Mouse (Mus musculus) hindbrain, embryonic 14.5 days (tissue): Measurements from ENCODE around the gene Tnfrsf9. TPM values are rescaled to one million over a fixed set of nuclear protein-coding genes. Genes with fewer than 3 reads are reported as not detected.

Experiments used
- ATAC-seq: fragments of 200-750 bp; cut with Nextera tagmentation; 2 replicates; pipeline ENCODE4 v1.8.0; 2017; ENCODE audit warnings: moderate number of reproducible peaks, mild to moderate bottlenecking, moderate TSS enrichment, moderate library complexity; ENCODE audit not compliant: low FRiP score
- DNase-seq: peaks from one replicate; pipeline ENCODE4 v3.0.0-alpha.2; 2015; ENCODE audit warnings: low spot score
- H3K27ac ChIP-seq: fragments of 300-500 bp; sonication (generic); 2 replicates; pipeline ENCODE4 v1.5.1; 2014; ENCODE audit warnings: mild to moderate bottlenecking, moderate library complexity
- H3K27me3 ChIP-seq: fragments of 300-500 bp; sonication (generic); 2 replicates; pipeline ENCODE4 v1.6.1; 2014; ENCODE audit warnings: mild to moderate bottlenecking, low read length, mixed read lengths; ENCODE audit not compliant: control insufficient read depth, insufficient read depth
- H3K36me3 ChIP-seq: fragments of 300-500 bp; sonication (generic); replicated peaks from 2 replicates; pipeline ENCODE4 v1.6.1; 2014; ENCODE audit not compliant: control insufficient read depth, insufficient read depth
- H3K4me1 ChIP-seq: fragments of 300-500 bp; sonication (generic); replicated peaks from 2 replicates; pipeline ENCODE4 v1.6.1; 2014; ENCODE audit warnings: antibody characterized with exemption, low read length, mixed read lengths; ENCODE audit not compliant: control insufficient read depth, insufficient read depth
- H3K4me2 ChIP-seq: fragments of 300-500 bp; sonication (generic); replicated peaks from 2 replicates; pipeline ENCODE4 v1.6.1; 2014; ENCODE audit warnings: mild to moderate bottlenecking, moderate library complexity
- H3K4me3 ChIP-seq: fragments of 300-500 bp; sonication (generic); replicated peaks from 2 replicates; pipeline ENCODE4 v1.5.1; 2014; ENCODE audit warnings: mild to moderate bottlenecking, low read length
- H3K9ac ChIP-seq: fragments of 300-500 bp; sonication (generic); 2 replicates; pipeline ENCODE4 v1.6.1; 2014
- H3K9me3 ChIP-seq: fragments of 300-500 bp; sonication (generic); 2 replicates; pipeline ENCODE4 v1.6.1; 2016; ENCODE audit warnings: low read length; ENCODE audit not compliant: control insufficient read depth
- WGBS: fragments of 180-500 bp; shearing (Covaris S2); extraction: QIAGEN DNeasy Blood & Tissue Kit; methylation state at CpG from one replicate; pipeline ENCODE4 v1.1.7; 2014; 5-methylcytosine and 5-hydroxymethylcytosine counted together
- polyA plus RNA-seq: library from polyadenylated mRNA; unstranded; fragments of >200 nt; fragmentation: Nextera tagmentation; extraction: Ambion mirVana; gene quantifications from 2 replicates; pipeline ENCODE4 v1.2.1, GENCODE M21; 2014

Tnfrsf9 gene
- polyA plus RNA-seq, 1 experiment from 2014 or later, result 0.25 TPM

DNA sequence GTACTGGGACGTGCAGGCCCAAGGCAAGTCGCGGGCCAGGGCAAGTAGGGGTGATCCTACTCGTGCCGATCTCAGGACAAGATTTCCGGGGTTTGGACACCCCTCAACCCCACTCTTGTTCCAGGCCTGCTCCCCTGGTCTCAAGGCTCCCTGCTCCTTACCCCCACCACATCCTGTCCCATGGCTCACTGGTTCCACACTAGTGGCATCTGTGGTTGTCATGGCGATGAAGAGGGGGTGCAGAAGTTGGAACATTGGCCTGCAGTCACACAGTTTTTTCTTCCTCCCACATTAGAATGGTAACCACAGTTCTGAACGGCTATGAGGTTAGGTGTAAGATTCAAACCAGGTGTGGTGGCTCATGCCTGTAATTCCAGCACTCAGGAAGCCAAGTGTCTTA is 6.8 kb downstream of the Tnfrsf9 start:
- Histone ChIP-seq H3K4me1 (no peaks in the 10 kb centered on the region), H3K9ac (no peak overlapping the region), H3K4me2 (no peak overlapping the region), H3K4me3 (no peak overlapping the region), H3K27ac (no peak overlapping the region), H3K9me3 (no peaks in the 10 kb centered on the region), H3K36me3 (no peaks in the 10 kb centered on the region), H3K27me3 (no peaks in the 10 kb centered on the region)
- 82% methylated on average over 8 of the region's 8 CpGs for WGBS
- no peak for ATAC-seq
- DNase-seq, result no peak

DNA sequence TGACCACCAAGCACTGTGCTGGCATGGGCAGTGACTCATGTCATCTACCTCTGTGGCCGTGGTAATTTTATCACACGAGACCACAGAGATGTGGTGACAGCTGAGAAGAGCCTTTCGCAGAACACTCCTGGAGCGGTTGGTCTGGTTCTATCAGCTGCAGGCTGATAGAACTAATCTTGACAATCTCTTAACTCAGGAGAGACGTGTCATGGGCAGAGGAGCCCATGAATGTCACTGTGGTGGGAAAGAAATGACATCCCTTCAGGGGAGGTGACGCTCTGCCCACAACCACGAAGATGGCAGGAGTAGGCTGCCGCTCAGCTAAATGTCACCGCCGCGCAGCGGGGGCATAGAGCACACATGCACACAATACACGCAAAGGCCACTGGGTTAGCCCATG is 9.9 kb downstream of the Tnfrsf9 start:
- Histone ChIP-seq H3K4me3 (no peak overlapping the region), H3K36me3 (no peaks in the 10 kb centered on the region), H3K27me3 (no peaks in the 10 kb centered on the region), H3K9me3 (no peaks in the 10 kb centered on the region), H3K4me2 (no peak overlapping the region), H3K9ac (no peak overlapping the region), H3K27ac (no peak overlapping the region), H3K4me1 (no peaks in the 10 kb centered on the region)
- WGBS, result 86% methylated on average over 13 of the region's 13 CpGs
- ATAC-seq (no peak), DNase-seq (no peak)

DNA sequence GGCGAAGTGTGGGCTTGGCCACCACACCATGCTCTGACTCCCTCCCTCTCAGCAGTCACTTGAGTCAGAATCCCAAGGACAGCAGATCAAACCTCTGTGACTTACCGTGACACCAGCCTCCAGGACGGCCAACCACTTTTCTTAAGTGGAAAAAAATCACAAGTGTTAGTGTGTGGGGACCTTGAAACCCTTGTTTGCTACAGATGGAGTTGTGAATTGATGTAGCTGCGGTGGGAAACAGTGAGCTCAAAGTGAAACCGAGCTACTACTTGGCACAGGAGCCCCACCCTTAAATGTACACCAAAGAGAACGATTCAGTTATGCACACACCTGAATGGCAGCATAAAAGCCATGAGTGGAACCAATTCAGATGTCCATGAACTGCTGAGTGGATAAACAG is 10.6 kb downstream of the Tnfrsf9 start:
- ATAC-seq, result no peak

GRCm38 (mm10) chr4:150925923-150926322 is 11.6 kb downstream of the Tnfrsf9 start:
- no peak for DNase-seq
- 48% methylated on average over 5 of the region's 5 CpGs for WGBS

More for the DNA sequence above, 10.6 kb downstream of the Tnfrsf9 start:
- WGBS, result 86% methylated on average over 6 of the region's 6 CpGs
- Histone ChIP-seq H3K36me3 (no peaks in the 10 kb centered on the region), H3K4me1 (no peaks in the 10 kb centered on the region), H3K27ac (no peak overlapping the region), H3K4me3 (no peak overlapping the region), H3K4me2 (no peak overlapping the region), H3K9ac (no peak overlapping the region), H3K27me3 (no peaks in the 10 kb centered on the region), H3K9me3 (no peaks in the 10 kb centered on the region)
- DNase-seq, result no peak

DNA sequence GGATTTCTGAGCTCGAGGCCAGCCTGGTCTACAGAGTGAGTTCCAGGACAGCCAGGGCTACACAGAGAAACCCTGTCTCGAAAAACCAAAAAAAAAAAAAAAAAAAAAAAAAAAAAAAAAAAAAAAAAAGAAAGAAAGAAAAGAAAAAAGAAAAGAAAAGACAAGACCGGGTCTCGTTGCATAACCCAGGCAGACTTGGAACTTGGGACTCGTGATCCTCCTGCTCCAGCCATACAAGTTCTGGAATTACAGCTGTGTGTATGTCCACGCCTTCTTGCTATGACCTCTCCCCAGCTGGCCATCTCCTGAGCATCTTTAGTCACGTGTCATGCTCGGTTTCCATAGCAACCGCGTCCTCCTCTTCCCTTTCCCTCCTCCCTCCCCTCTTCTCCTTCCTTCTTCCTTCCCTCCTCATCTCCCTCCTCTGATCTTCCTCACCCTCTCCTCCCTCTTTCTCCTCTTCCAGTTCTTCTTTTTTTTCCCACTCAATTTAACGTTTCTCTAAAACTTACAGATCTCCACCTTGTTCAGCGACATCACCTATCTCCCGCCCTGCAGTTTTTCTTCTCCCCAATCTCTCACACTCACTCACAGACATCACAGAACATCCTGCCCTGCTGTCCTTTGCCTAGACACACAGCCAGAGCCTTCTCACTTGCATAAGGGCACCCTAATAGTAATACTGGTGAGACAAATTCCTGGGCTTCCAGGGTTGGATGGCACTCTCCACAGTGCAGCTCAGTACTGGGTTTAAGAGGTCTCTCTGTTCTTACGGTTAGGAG is 12.8 kb downstream of the Tnfrsf9 start:
- DNase-seq, result no peak
- Histone ChIP-seq H3K9ac (no peak overlapping the region), H3K4me2 (no peak overlapping the region), H3K27me3 (no peaks in the 10 kb centered on the region), H3K4me1 (no peaks in the 10 kb centered on the region), H3K9me3 (no peaks in the 10 kb centered on the region), H3K27ac (no peak overlapping the region), H3K4me3 (no peak overlapping the region), H3K36me3 (no peaks in the 10 kb centered on the region)
- 59% methylated on average over 13 of the region's 14 CpGs for WGBS
- ATAC-seq, result no peak

More at GRCm38 (mm10) chr4:150925923-150926322, 11.6 kb downstream of the Tnfrsf9 start:
- H3K9me3 ChIP-seq, result no peaks in the 10 kb centered on the region
- no peak overlapping the region for H3K4me2 ChIP-seq
- no peak overlapping the region for H3K4me3 ChIP-seq
- no peaks in the 10 kb centered on the region for H3K27me3 ChIP-seq
- no peak overlapping the region for H3K9ac ChIP-seq
- H3K4me1 ChIP-seq, result no peaks in the 10 kb centered on the region
- no peak overlapping the region for H3K27ac ChIP-seq
- H3K36me3 ChIP-seq, result no peaks in the 10 kb centered on the region
- no peak for ATAC-seq

- H3K4me3 ChIP-seq, result no peak overlapping the region
- H3K27ac ChIP-seq, result no peak overlapping the region
- 72% methylated on average over 10 of the region's 10 CpGs for WGBS
- H3K36me3 ChIP-seq, result no peaks in the 10 kb centered on the region
- no peaks in the 10 kb centered on the region for H3K4me1 ChIP-seq
- no peak overlapping the region for H3K9ac ChIP-seq
- no peaks in the 10 kb centered on the region for H3K27me3 ChIP-seq
- H3K4me2 ChIP-seq, result no peak overlapping the region
- no peak for ATAC-seq
- H3K9me3 ChIP-seq, result no peaks in the 10 kb centered on the region
- DNase-seq, result no peak
These were observed 13.4 kb downstream of the Tnfrsf9 start for GRCm38 (mm10) chr4:150927789-150928188.

DNA sequence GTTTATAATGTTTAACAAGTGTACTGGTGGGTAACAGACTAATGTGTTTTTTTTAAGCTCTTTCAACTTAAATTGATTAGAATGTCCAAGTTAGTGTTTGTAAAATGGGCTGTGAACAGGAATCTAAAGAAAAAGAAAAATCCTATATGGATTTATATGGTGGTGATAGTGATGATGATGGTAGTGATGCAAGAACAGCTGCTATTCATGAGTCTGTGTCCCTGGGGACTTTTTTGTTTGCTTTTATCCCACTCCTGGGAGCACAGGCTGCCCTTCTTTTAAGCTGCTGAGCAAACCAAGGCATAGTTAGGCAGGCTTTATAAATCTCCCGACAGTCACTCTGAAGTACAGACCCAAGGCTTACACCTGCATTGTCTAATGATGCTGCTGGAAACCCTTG is 19.1 kb downstream of the Tnfrsf9 start:
- DNase-seq, result no peak
- Histone ChIP-seq H3K27me3 (no peaks in the 10 kb centered on the region), H3K9me3 (no peaks in the 10 kb centered on the region), H3K4me1 (no peaks in the 10 kb centered on the region), H3K4me2 (no peak overlapping the region), H3K36me3 (no peaks in the 10 kb centered on the region), H3K4me3 (no peak overlapping the region), H3K9ac (no peak overlapping the region), H3K27ac (no peak overlapping the region)
- ATAC-seq, result no peak
- WGBS, result 69% methylated on average over 1 of the region's 1 CpGs

- no peak overlapping the region for H3K4me3 ChIP-seq
- H3K9me3 ChIP-seq, result no peaks in the 10 kb centered on the region
- no peaks in the 10 kb centered on the region for H3K36me3 ChIP-seq
- no peak for ATAC-seq
- no peaks in the 10 kb centered on the region for H3K4me1 ChIP-seq
- no peak overlapping the region for H3K27ac ChIP-seq
- no peak overlapping the region for H3K9ac ChIP-seq
- no peak for DNase-seq
- H3K27me3 ChIP-seq, result no peaks in the 10 kb centered on the region
- WGBS, result 82% methylated on average over 16 of the region's 16 CpGs
- 0 out of 2 replicates have a peak overlapping the region, but pooled peaks have one; percentile 19 for H3K4me2 ChIP-seq
These were observed 23.1 kb downstream of the Tnfrsf9 start for GRCm38 (mm10) chr4:150937293-150938062.

GRCm38 (mm10) chr4:150938063-150938452 is 23.7 kb downstream of the Tnfrsf9 start:
- ATAC-seq (no peak), DNase-seq (no peak)
- Histone ChIP-seq H3K9ac (no peak overlapping the region), H3K9me3 (no peaks in the 10 kb centered on the region), H3K36me3 (no peaks in the 10 kb centered on the region), H3K27me3 (no peaks in the 10 kb centered on the region), H3K4me2 (0 out of 2 replicates have a peak overlapping the region, but pooled peaks have one; percentile 19), H3K4me1 (no peaks in the 10 kb centered on the region), H3K4me3 (no peak overlapping the region), H3K27ac (no peak overlapping the region)
- 71% methylated on average over 14 of the region's 14 CpGs for WGBS
